Mouse (Mus musculus): ENCODE measurements around the gene Dnajc28.

- TF ChIP-seq CTCF (conservative IDR thresholded peaks at IDR 0.05; ENCODE audit: low read length): no peak
- no peak for TF ChIP-seq NANOG (IDR thresholded peaks at IDR 0.05; ENCODE audit: borderline replicate concordance, low read length)
- no peak for TF ChIP-seq POU5F1 (IDR thresholded peaks at IDR 0.05; ENCODE audit: borderline replicate concordance, low read length)
Measured at GRCm38 (mm10) chr16:91568960-91569359, 49.9 kb downstream of the Dnajc28 start.
